Mouse (Mus musculus) lung, adult 2 months (tissue): ENCODE measurements around the gene Btbd9. TPM values are rescaled to one million over a fixed set of nuclear protein-coding genes. Genes with fewer than 3 reads are reported as not detected.

Source experiments
- DNase-seq: peaks from one replicate; pipeline ENCODE4 v3.0.0; 2022
- H3K4me1 ChIP-seq: fragments of 200-500 bp; 2 replicates; pipeline ENCODE4 v1.6.1; 2011; ENCODE audit warnings: low read length; ENCODE audit not compliant: control insufficient read depth, insufficient read depth
- H3K4me3 ChIP-seq: fragments of 200-500 bp; replicated peaks from 2 replicates; pipeline ENCODE3; 2011; ENCODE audit warnings: low read depth, mild to moderate bottlenecking, control low read depth, low read length; ENCODE audit errors: extremely low read depth
- CTCF ChIP-seq: fragments of 200-500 bp; IDR thresholded peaks from 2 replicates; pipeline ENCODE4 v1.5.1; 2011; ENCODE audit warnings: mild to moderate bottlenecking, low read length, control low read depth; ENCODE audit not compliant: insufficient read depth
- POLR2A ChIP-seq: fragments of 200-500 bp; IDR thresholded peaks from 2 replicates; pipeline ENCODE4 v1.6.1; 2011; ENCODE audit warnings: low read depth, mild to moderate bottlenecking, control low read depth, low read length, borderline replicate concordance; ENCODE audit errors: extremely low read depth
- WGBS: fragments of 180-500 bp; shearing (Covaris S2); methylation state at CpG from one replicate; pipeline ENCODE4 v1.1.7; 2018; 5-methylcytosine and 5-hydroxymethylcytosine counted together
- polyA plus RNA-seq: library from polyadenylated mRNA; depleted of rRNA; stranded (reverse); fragments of >200 nt; gene quantifications from 2 replicates; pipeline ENCODE4 v1.2.3, GENCODE M21; 2012

Btbd9 gene
- polyA plus RNA-seq, 1 experiment, result 24.2 TPM

- no peak for TF ChIP-seq CTCF
- no peak for TF ChIP-seq POLR2A
- Histone ChIP-seq H3K4me3 (no peak overlapping the region), H3K4me1 (no peaks in the 10 kb centered on the region)
- WGBS, result 88% methylated on average over 2 of the region's 2 CpGs
- DNase-seq, result no peak
Measured at GRCm38 (mm10) chr17:30285641-30286040, 290.6 kb downstream of the Btbd9 start.

- WGBS, result 86% methylated on average over 4 of the region's 4 CpGs
- H3K4me3 ChIP-seq, result no peak overlapping the region
- TF ChIP-seq POLR2A (no peak), CTCF (no peak)
- no peak for DNase-seq
- no peaks in the 10 kb centered on the region for H3K4me1 ChIP-seq
Measured at GRCm38 (mm10) chr17:30283460-30284050, 292.7 kb downstream of the Btbd9 start.

GRCm38 (mm10) chr17:30283001-30283400, 293.3 kb downstream of the Btbd9 start:
- no peak overlapping the region for H3K4me3 ChIP-seq
- DNase-seq, result no peak
- no peaks in the 10 kb centered on the region for H3K4me1 ChIP-seq
- no peak for TF ChIP-seq POLR2A
- no peak for TF ChIP-seq CTCF

GRCm38 (mm10) chr17:30280323-30281118, 295.8 kb downstream of the Btbd9 start:
- no peak for TF ChIP-seq POLR2A
- TF ChIP-seq CTCF, result no peak
- H3K4me1 ChIP-seq, result no peaks in the 10 kb centered on the region
- WGBS, result 58% methylated on average over 7 of the region's 7 CpGs
- no peak overlapping the region for H3K4me3 ChIP-seq
- DNase-seq, result no peak

- no peaks in the 10 kb centered on the region for H3K4me1 ChIP-seq
- 89% methylated on average over 5 of the region's 5 CpGs for WGBS
- DNase-seq, result no peak
- no peak overlapping the region for H3K4me3 ChIP-seq
- TF ChIP-seq CTCF (no peak), POLR2A (no peak)
Measured at GRCm38 (mm10) chr17:30279684-30280083, 296.6 kb downstream of the Btbd9 start.

GRCm38 (mm10) chr17:30278596-30279378, 297.5 kb downstream of the Btbd9 start:
- TF ChIP-seq POLR2A (no peak), CTCF (no peak)
- H3K4me3 ChIP-seq, result no peak overlapping the region
- no peaks in the 10 kb centered on the region for H3K4me1 ChIP-seq
- WGBS, result 52% methylated on average over 16 of the region's 16 CpGs
- no peak for DNase-seq

- TF ChIP-seq CTCF (no peak), POLR2A (no peak)
- Histone ChIP-seq H3K4me3 (no peak overlapping the region), H3K4me1 (no peaks in the 10 kb centered on the region)
- DNase-seq, result no peak
- WGBS, result 80% methylated on average over 4 of the region's 4 CpGs
Measured at GRCm38 (mm10) chr17:30276477-30276876, 299.8 kb downstream of the Btbd9 start.

- 92% methylated on average over 6 of the region's 6 CpGs for WGBS
- no peak for TF ChIP-seq POLR2A
- H3K4me3 ChIP-seq, result no peak overlapping the region
- no peaks in the 10 kb centered on the region for H3K4me1 ChIP-seq
- no peak for DNase-seq
Measured at GRCm38 (mm10) chr17:30272769-30273168, 303.5 kb downstream of the Btbd9 start.

- WGBS, result 70% methylated on average over 11 of the region's 11 CpGs
- no peak for DNase-seq
- no peak overlapping the region for H3K4me3 ChIP-seq
- TF ChIP-seq POLR2A (no peak), CTCF (no peak)
- no peaks in the 10 kb centered on the region for H3K4me1 ChIP-seq
Measured at GRCm38 (mm10) chr17:30269136-30270063, 306.9 kb downstream of the Btbd9 start.
